Mouse (Mus musculus): Measurements from ENCODE around the gene Dapk2. TPM values are rescaled to one million over a fixed set of nuclear protein-coding genes. Genes with fewer than 3 reads are reported as not detected.
A peak's percentile ranks its signal among the peaks of the same experiment; 100 is the strongest.
"Not testable (repeated sequence)": the region's sequence is repeated elsewhere in the genome, so short reads cannot be mapped to it uniquely, and the experiment has no call there.

The Dapk2 gene
- total RNA-seq, 2 experiments from 2014 or later, result 157 to 252 TPM

DNA sequence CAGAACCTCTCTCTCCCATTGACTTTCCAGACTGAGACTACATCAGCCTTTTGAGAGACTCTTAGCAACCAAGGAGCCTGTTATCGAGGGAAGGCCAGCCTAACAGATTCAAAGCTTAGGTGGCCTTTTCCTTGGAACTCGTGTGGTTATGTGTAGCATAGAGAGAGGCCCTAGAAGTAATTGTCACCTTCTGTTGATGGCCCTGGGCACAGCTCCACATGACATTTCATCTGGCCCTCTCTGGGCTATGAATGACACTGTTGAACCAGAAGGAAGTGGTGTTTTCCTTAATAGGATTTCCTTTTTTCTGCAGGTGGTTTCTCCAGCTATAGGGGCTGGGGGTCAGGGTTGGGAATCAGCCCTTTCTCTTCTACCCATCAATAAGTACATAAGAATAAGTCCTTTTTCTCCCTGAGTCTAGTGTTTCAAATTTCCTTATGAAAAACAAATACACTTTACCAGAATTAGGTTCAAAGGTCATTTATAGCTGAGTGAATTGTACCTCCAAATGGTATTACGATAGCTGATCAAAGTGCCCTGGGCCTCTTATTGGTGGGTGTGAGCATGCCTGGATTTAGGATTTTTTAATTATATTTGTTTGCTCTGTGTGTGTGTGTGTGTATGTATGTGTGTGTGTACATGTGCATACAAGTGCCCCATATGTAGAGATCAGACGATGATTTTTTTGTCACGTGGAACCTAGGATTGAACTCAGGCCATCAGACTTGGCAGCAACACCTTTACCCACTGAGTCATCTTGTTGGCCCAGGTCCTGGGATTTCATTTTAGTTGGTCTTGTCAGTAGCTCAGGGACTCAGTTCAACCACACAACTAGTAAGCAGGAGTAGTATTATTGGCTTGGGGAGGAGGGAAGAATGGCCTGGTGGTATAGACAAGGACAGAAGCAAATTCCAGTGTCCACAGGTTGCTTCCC, 108.5 kb downstream of the Dapk2 start:
- ATAC-seq (replicated peaks; ENCODE audit: low FRiP score, poor library complexity, severe bottlenecking), result no peak

GRCm38 (mm10) chr9:66268804-66269203, 110.8 kb downstream of the Dapk2 start:
- ATAC-seq (replicated peaks; ENCODE audit: low FRiP score, poor library complexity, severe bottlenecking), result no peak

DNA sequence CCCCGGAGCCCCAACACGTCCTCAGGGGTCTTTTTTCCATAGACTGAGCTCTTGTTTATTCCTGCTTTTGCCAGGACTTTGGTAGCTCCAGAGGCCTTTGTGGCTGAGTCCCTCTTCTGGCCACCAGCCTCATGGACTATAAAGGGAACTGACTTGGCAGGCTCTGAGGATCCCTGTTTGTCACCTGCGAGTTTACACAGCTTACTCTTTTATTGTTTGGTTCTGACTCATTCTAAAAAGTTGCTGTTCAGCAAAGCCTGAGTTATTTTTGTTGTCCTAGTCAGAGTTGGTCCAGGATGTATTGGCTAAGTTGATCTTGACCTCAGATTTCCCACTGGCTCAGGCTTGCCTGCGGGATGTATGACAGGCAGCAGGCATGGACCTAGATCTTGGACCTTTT, 112.0 kb downstream of the Dapk2 start:
- no peak for ATAC-seq (replicated peaks; ENCODE audit: low FRiP score, poor library complexity, severe bottlenecking)

DNA sequence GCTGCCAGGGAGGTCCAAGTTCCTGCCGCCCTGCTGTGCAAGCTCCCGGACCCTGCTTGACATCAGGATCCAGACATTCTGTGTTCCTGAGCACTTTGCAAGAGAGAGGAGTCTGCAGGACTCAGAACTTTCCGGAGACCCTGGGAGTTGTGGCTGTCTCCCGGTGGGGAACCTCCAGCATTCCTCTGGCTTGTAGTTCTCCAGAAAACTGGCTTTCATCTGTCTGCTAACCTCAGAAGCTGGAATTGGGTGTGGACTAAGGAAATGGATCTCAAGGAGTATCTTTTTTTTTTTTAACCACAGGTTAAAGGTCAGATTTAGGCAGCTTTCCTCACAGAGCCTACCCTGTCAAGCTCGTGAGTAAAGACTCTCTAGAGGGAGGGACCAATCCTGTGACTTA, 113.7 kb downstream of the Dapk2 start:
- ATAC-seq (replicated peaks; ENCODE audit: low FRiP score, poor library complexity, severe bottlenecking), result no peak

GRCm38 (mm10) chr9:66273632-66274031, 115.6 kb downstream of the Dapk2 start:
- no peak for ATAC-seq (replicated peaks; ENCODE audit: low FRiP score, poor library complexity, severe bottlenecking)

DNA sequence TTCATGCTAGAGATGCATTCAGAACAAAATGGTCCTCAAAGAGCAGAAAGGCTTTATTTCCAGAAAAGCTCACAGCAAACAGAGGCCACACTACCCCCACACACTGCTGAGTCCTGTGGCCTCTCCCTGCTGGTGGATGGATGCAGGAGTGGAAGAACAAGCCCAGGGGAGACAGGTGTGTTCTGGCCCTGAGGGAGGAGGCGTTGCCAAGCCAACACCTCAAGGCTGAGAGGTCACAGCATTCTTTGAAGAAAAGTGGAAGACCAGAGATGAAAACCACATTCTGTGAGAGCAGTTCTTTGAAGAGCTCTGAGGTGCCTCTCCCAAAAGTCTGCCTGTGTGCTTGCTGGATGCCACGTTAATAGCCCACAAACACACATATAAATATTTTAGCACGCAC, 116.6 kb downstream of the Dapk2 start:
- ATAC-seq (replicated peaks; ENCODE audit: low FRiP score, poor library complexity, severe bottlenecking), result no peak

GRCm38 (mm10) chr9:66275267-66275991, 117.4 kb downstream of the Dapk2 start:
- no peak for ATAC-seq (replicated peaks; ENCODE audit: low FRiP score, poor library complexity, severe bottlenecking)

GRCm38 (mm10) chr9:66276062-66276461, 118.0 kb downstream of the Dapk2 start:
- ATAC-seq (replicated peaks; ENCODE audit: low FRiP score, poor library complexity, severe bottlenecking), result no peak

GRCm38 (mm10) chr9:66276697-66277385, 118.8 kb downstream of the Dapk2 start:
- peak; percentile 78 for ATAC-seq (replicated peaks; ENCODE audit: low FRiP score, poor library complexity, severe bottlenecking)

DNA sequence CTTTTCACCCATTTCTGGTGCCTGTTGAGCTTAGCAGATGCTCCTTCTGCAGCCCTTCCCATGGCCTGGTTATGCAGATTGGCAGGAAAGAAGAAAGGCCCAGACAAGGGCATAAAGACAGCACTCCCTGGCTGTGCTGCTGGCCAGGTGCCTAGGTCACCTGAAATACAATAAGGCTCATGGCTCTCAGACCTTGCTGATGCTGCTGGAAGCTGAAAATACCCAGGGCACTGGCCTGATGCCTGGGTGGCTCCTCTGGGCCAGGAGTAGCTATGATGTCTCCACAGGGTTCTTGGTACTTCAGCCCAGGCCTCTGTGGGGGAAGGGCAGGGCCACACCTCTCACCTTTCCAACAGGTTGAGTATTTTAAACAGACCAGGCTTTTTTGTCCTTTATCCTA, 121.6 kb downstream of the Dapk2 start:
- ATAC-seq (replicated peaks; ENCODE audit: low FRiP score, poor library complexity, severe bottlenecking), result no peak

DNA sequence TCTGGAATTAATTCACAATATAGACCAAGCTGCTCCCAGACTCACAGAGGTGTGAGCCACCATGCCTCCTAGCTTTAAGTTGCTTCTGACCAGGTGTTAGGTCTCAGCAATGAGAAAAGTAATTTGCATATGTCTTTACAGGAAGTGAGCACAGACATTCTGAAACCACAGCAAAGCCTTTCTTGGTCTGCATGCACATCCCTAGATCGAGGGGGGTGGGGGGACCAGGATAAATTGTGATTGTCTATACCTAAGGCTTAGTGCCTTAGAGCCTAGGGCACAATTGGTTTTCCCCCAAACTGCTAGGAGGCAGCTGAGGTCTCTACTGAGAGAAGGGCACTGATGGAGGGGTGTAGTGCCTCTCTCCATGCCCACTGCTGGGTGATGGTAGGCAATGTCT, 122.5 kb downstream of the Dapk2 start:
- no peak for ATAC-seq (replicated peaks; ENCODE audit: low FRiP score, poor library complexity, severe bottlenecking)

GRCm38 (mm10) chr9:66281501-66281951, 123.5 kb downstream of the Dapk2 start:
- ATAC-seq (replicated peaks; ENCODE audit: low FRiP score, poor library complexity, severe bottlenecking), result no peak

DNA sequence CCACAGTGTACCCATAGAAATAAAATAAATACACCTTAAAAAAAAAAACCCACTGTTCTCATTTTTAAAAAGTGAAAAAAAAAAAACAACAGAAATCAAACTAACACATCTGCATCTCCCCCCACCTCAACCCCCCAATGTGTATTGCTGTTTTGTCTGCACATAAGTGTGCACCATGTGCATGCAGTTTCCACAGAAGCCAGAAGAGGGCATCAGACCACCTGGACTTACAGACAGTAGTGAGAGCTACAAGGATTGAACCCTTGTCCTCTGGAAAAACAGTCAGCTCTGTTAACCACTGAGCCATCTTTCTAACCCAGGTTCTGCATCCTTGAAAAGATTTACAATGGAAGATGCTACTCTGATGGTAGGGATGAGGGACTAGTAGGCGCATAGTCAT, 124.6 kb downstream of the Dapk2 start:
- no peak for ATAC-seq (replicated peaks; ENCODE audit: low FRiP score, poor library complexity, severe bottlenecking)

DNA sequence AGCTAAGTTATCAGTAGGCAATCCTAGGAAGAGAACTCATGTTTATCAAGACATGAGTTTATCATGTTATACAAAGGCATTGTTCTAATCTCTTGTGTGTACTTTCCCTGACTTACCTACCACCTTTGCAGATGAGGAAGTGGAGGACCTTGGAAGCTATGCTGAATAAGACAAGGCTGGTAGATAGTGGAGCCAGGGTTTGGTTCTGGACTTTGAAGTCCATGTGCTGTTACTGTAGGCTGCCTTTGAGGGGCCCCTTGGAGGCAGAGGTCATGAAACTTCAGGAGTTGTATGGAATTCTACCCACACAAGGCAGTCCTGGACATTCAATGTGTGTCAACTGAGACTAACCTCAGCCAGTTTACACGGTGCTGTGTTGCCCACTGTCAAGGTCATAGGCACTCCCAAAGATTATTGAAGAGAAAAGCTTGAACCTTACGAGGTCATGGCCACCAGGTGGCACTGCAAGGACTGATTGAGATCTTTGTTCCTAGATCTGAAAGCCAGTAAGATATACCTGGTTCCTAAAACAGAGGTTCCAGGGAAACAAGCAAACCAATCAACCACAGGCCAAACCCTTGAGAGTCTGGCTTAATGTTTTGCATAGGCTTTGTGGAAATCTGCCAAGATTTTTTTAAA, 125.7 kb downstream of the Dapk2 start:
- peak; percentile 62 for ATAC-seq (replicated peaks; ENCODE audit: low FRiP score, poor library complexity, severe bottlenecking)

DNA sequence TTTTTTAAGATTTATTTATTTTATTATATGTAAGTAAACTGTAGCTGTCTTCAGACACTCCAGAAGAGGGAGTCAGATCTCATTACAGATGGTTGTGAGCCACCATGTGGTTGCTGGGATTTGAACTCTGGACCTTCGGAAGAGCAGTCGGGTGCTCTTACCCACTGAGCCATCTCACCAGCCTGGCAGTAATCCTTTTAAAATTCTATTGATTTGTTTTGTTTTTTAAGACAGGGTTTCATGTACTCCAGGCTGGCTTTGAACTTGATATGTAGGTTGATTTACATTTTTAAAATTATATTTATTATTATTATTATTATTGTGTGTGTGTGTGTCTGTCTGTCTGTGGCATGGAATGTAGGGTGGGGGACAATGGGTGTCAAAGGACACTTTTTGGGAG, 127.2 kb downstream of the Dapk2 start:
- ATAC-seq (replicated peaks; ENCODE audit: low FRiP score, poor library complexity, severe bottlenecking), result not testable (repeated sequence)

DNA sequence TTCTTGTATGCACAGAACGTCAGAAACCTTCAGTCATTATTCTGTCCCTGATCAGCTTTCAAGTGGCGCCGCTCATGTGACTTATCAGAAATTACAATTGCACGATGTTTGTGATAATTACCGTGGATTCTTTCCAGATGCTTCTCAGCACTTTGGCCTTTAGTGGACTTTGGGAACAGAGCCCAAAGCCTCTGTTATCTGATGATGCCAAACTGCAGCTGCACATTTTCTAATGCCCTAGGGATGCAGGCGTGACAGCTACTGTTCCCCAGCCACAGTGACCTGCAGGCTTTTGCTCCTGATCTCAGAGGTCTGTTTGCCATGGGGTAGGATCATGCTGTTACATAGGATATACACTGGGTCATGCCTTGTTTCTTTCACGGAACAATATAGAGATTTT, 127.9 kb downstream of the Dapk2 start:
- ATAC-seq (replicated peaks; ENCODE audit: low FRiP score, poor library complexity, severe bottlenecking), result no peak

DNA sequence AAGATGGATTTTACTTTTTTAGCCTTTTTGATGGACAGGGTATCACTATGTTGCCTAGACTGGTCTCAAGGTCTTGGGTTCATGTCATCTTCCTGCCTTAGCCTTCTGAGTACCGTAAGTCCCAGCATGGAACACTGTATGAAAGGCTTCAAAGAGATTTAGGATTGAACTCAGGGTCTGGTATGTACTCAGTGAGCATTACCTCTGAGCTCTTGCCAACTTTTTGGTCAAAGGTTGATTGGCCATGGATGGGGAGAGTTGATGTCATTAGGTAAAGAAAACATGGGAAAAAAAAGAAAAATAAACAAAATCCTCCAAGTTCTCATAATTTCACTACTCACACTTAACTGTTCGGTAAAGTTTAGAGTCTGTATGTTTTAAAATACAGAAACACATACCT, 132.7 kb downstream of the Dapk2 start:
- ATAC-seq (replicated peaks; ENCODE audit: low FRiP score, poor library complexity, severe bottlenecking), result no peak

- no peak for ATAC-seq (replicated peaks; ENCODE audit: low FRiP score, poor library complexity, severe bottlenecking)
These were observed 135.3 kb downstream of the Dapk2 start for GRCm38 (mm10) chr9:66293319-66293718.

DNA sequence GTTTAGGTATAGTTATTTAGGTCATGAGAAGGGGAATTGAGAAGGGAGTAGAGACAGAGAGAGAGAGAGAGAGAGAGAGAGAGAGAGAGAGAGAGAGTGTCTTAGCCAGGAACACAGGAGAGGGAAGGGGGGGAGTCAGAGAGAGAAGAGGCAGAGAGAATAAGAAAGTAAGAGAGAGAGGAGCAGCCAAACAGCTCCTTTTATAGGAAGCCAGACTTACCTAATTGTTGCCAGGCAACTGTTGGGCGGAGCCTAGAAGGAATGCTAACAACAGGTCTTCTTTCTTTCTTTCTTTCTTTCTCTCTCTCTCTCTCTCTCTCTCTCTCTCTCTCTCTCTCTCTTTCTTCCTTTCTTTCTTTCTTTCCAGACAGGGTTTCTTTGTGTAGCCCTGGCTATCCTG, 136.2 kb downstream of the Dapk2 start:
- no peak for ATAC-seq (replicated peaks; ENCODE audit: low FRiP score, poor library complexity, severe bottlenecking)

GRCm38 (mm10) chr9:66294980-66295410, 137.0 kb downstream of the Dapk2 start:
- peak; percentile 50; the same call in 1 of the 2 replicates for ATAC-seq (replicated peaks; ENCODE audit: low FRiP score, poor library complexity, severe bottlenecking)

Measured in erythroblast, adult 5-6 weeks (primary cell).